Mouse (Mus musculus) cerebellum, postnatal 10 days (tissue): ENCODE measurements around the gene Cbarp.
A peak's percentile ranks its signal among the peaks of the same experiment; 100 is the strongest.

ENCODE experiments used
- DNase-seq, 2 experiments: peaks; one replicate each; pipeline ENCODE4 v3.0.0; 2021; ENCODE audit warnings: mixed read lengths in 2 of 2

Gene Cbarp

DNA sequence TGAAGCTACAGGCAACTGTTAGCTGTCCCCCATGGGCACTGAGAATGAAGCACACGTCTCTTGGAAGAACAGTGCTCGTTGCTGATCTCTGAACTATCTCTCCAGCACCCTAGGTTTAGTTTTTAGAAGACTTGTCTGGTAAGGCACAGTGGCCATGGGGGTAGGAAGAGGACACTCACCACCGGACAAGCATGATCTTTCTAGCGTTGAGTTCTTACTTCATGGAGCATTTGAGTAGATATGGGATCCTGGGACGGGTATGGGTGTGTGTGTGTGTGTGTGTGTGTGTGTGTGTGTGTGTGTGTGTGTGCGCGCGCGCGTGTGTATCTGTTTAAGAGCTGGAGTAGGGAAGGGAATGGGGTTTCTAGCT is at the start of gene Cbarp:
Gene Cbarp (minus strand): TSS at position 170 of the 370 bp plus-strand sequence.
- DNase-seq: no peak

GRCm38 (mm10) chr10:80189999-80190398 is 49.4 kb upstream of the Cbarp start:
- DNase-seq: no peak

DNA sequence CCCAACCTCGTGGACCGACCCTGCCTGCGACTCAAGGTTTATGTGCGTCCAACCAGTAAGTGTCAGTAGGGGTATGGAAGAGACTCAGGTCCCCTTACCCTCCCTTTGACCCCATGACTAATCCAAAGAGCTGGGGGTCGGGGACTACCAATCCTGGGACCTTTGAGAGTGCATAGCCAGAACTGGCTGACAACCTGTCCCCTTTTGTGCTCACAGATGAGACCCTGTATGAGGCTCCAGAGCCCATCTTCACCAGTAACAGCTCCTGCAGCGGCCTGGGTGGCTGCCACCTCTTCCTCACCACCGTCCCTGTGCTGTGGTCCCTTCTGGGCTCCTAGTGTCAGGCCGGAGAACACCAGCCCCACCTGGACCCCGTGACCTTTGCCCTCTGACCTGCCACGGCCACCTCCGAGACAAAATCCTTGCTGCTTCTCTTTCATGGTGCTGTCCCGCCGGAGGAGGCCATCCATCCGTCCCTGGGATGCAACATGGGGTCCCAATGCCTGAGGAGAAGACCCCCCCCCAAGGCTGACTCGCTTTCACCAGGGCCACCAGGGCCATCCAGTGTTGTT is 47.9 kb upstream of the Cbarp start:
- DNase-seq: no peak

- no peak for DNase-seq
Observed at GRCm38 (mm10) chr10:80187739-80188138, 47.1 kb upstream of the Cbarp start.

GRCm38 (mm10) chr10:80186649-80187048 is 46.0 kb upstream of the Cbarp start:
- DNase-seq: no peak

DNA sequence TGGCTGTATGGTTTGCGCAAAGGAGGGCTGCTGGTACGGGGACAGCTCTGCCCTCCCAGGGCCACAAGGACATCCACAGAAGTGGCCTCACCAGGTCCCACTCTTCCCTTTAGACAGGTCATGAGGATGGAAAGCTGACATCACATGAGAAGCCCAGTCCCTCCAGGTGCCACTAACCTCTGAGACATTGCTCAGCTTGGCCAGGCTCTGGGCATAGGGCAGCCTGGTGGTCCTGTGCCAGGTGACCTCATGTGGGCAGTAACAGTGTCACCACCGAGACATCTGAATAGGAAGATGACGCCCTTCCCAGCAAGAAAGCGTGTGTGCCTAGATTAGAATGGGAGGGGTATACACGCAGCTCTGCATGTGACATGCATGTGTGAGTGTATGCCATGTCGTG is 41.9 kb upstream of the Cbarp start:
- DNase-seq: no peak

GRCm38 (mm10) chr10:80180823-80181222 is 40.2 kb upstream of the Cbarp start:
- no peak for DNase-seq

DNA sequence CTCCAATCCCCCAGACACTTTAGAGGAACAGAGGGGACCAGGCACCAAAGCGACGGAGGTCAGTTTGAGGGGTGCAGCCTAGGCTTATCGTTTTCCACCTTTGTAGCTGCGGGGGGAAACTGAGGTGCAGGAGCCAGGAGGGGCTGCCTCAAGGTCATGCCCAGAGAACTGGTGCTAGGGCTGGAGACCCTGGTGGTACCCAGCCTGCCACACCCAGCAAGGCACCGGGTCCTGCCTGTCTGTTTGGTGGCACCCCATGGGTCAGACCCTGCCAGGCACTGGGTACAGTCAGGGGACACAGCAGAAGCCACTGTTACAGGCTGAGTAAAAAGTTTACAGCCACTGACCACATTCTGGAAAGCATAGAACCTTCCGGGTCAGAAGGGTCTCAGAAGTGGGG is 39.7 kb upstream of the Cbarp start:
- no peak for DNase-seq

GRCm38 (mm10) chr10:80179068-80180051 is 38.7 kb upstream of the Cbarp start, which contains the start of gene Efna2:
Gene Efna2 (plus strand): TSS chr10:80179482.
- DNase-seq: peak; percentile 72 to 80

GRCm38 (mm10) chr10:80177441-80178279 is 37.0 kb upstream of the Cbarp start:
- no peak for DNase-seq

DNA sequence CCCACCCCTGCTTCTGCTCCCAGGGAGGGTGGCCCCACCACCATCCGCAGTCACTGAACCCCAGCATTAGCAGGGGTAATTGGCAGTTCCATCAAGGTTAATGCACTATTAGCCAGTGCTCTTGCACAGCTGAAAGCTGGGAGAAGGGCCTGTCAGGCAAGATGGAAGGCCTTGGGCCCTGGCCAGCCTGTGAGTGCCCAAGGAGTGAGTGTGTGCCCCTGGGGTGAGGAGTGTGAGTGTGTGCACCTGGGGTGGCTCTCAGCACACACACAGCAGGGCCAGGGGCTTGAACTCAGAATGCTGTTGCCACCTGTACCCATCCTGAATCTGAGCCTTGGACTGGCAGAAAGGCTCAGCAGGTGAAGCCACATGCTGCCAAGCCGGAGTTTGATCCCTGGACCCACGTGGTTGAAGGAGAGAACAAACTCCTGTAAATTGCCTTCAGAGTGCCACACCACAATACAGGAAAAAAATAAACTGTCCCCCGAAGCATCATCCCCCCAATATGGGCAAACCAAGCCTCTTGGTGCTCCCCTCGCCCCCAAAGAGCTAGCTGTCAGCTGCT is 35.7 kb upstream of the Cbarp start:
- no peak for DNase-seq

DNA sequence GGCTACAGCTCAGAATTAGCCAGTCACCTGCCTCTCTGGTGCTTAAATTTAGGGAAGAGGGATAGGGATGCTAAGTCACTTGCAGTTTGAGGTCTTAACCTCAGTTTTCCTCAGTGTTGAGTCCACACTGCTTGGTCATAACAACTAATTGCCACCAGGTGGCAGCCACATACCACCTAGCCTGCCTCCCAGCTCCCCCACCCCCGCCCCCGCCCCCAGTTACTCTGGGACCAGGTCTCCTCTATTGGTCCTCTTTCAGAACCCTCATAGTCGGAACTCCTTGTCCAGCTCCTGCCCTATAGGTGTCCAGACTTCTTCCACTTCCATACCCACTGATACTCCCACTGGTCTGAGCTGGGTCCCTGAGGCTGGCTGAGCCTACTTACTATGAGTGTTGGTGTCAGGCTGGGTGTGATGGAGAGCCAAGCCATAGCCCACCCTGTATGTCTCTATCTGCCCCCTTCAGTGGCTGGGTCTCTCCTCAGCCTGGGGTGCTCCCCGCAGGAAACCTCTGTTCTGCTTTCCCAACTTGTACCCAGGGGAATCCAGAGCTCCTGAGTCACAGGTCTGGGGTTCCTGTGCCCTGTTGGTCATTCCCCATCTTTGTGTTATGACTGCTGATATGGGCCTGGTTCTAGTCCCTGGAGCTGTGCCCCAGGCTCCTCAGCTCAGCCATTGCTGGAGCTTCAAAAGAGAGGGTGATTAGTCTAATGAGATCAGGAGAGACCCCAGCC is 35.1 kb upstream of the Cbarp start:
- peak; percentile 74 to 78 for DNase-seq

DNA sequence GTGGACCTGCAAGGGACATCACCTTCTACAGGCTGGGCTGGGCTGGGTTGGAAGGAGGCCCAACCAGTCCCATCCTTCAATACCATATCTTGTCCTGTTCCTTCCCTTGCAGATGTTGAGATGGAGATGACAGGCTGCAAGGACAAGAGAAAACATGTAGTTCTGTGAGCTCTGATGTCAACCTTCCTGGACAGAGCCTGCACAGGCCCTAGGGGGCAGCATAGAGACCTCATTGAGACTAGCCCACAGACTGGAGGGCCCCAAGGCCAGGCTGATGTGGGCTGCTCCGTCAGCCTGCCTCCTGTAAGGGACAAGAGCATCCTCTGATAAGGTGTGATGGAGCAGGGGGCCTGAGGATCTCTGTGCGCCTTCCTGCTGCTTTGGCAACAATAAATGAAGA is 34.1 kb upstream of the Cbarp start:
- peak; percentile 65 to 67 for DNase-seq

DNA sequence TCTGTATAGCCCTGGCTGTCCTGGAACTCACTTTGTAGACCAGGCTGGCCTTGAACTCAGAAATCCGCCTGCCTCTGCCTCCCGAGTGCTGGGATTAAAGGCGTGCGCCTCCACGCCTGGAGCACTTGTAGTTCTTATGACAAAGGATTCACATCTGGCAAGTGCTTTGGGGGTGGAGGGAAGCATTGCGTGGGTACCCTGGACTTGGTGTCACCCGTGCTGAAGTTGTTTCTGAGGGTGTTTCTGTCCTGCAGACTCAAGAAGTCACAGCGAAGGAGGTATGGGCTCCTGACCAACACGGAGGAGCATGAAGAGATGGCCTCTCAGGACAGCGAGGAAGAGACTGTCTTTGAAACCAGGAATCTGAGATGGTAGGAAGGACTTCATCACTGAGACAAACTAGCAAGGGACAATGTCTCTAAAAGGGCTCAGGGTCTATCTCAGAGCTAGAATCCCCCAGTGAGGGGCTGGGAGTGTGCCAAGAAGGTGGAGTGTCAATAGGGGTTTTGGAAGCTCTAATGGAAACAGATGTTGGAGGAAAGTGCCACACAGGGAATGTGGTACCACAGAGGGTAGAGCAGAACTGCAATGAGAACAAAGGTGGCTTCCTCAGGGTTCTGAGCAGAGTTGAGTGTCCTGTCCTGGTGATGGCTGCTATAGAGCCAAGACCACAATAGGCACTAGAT is 33.5 kb upstream of the Cbarp start:
- DNase-seq: no peak

DNA sequence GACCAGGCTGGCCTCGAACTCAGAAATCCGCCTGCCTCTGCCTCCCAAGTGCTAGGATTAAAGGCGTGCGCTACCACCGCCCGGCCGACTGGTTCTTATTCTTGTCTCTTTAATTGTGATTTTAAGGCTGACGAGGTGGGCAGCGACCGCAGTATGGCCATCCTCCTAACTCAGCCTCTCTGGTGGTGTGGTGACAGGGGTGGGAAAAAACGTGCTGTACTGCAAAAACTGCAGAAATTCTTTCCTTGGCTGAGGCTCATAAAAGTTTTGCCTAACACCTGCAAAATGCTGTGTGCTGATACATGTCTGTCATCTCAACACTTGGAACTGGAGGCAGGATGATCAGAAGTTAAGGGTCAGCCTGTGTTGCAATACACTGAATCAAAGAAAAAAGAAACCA is 32.7 kb upstream of the Cbarp start:
- no peak for DNase-seq

DNA sequence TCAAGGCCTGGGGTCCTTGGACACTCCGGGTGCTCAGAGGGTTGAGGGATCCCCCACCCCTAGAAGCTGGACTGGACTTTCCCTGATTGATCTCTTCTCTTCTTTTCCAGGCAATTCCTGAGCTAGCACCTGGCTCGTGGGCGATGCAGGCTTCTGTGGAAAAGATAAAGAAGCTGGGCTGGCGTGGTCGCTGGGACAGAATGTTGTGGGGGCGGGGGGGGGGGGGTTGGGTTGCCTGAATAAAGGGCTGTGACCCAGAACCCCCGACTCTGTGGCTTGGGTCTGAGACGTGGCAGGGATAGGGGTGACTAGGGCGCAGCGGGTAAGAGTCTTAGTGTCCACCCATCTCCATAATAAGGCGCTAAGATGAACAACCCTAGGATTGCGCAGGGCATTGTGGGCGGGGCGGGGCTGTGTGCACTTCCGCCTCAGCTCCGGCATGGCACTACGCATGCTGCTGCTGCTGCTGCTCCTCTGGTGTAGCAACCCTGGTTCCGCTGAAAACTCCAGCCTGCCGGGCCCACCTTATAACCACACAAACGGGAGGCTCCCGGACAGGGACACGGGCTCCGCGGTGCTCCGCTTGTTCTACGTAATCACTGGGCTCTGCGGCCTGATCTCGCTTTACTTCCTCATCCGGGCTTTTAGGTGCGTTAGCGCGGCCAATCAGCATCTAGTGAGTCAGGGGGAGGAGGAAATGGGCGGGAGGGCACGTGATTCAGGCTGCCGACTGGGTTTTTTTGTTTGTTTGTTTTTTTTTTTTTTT is 32.1 kb upstream of the Cbarp start, which contains the start of gene 1600002K03Rik:
Gene 1600002K03Rik (plus strand): TSS at position 418 of the 766 bp plus-strand sequence.
- DNase-seq: peak; percentile 91

DNA sequence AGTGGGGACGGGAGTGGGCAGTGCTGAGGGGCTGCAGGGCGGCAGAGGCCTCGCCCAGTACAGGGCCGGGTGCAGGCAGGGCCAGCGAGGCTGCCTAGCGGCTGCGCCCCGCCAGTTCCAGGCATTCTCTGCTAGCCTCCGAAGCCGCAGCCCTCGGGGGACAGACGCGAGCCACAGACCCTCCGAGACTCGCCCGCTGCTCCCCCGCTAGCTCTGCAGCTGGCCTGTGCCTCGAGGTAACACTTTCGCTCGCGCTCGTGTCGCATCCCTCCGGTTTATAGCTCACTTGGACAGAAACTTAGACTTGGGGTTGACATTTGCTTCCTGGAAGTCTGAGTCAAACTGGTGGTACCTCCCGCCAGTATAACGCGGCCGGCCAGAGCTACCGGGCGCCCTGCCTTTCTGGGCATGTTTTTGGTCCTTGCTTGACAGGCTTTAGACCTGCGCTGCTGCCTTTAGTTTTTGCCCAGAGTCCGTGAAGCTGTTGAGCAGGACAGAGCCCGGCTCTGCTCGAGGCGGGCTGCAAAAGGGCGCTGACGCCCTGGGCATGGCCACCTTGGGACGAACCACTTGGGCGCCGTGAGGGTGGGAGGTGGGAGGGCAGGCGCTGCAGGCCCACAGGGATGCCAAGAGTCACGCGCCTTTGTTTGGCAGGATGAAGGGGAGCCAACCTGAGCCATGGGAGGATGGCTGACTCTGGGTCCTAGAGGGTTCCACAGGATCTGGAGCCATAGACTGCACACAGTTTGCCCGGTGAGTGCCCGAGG is 31.3 kb upstream of the Cbarp start:
- DNase-seq: peak; percentile 48 to 59

GRCm38 (mm10) chr10:80171252-80171651 is 30.6 kb upstream of the Cbarp start:
- DNase-seq: peak in 1 of 2 experiments; percentile 12

- DNase-seq: peak in 1 of 2 experiments; percentile 25
Observed at GRCm38 (mm10) chr10:80170601-80171021, 30.0 kb upstream of the Cbarp start.

- no peak for DNase-seq
Observed at GRCm38 (mm10) chr10:80170052-80170451, 29.4 kb upstream of the Cbarp start.
